Mouse (Mus musculus): ENCODE data around the gene Tgoln1.

Gene Tgoln1

GRCm38 (mm10) chr6:72593011-72593803 lies 23.6 kb downstream of the Tgoln1 start:
- DNase-seq: peak; percentile 99

- no peak for DNase-seq
Measured at GRCm38 (mm10) chr6:72590111-72590510, 26.7 kb downstream of the Tgoln1 start.

- no peak for DNase-seq
Measured at GRCm38 (mm10) chr6:72588307-72588706, 28.5 kb downstream of the Tgoln1 start.

- no peak for DNase-seq
Measured at GRCm38 (mm10) chr6:72586701-72587100, 30.1 kb downstream of the Tgoln1 start.

- DNase-seq: no peak
Measured at GRCm38 (mm10) chr6:72584154-72584553, 32.6 kb downstream of the Tgoln1 start.

GRCm38 (mm10) chr6:72583211-72583839 lies 33.5 kb downstream of the Tgoln1 start:
- DNase-seq: peak; percentile 92

- peak; percentile 98 for DNase-seq
Measured at GRCm38 (mm10) chr6:72581625-72582382, 35.0 kb downstream of the Tgoln1 start.

- no peak for DNase-seq
Measured at GRCm38 (mm10) chr6:72576041-72576440, 40.8 kb downstream of the Tgoln1 start.

GRCm38 (mm10) chr6:72571826-72572225 lies 45.0 kb downstream of the Tgoln1 start:
- DNase-seq: no peak

- DNase-seq: peak; percentile 96
Measured at GRCm38 (mm10) chr6:72570644-72571397, 46.0 kb downstream of the Tgoln1 start.

GRCm38 (mm10) chr6:72568736-72569135 lies 48.1 kb downstream of the Tgoln1 start:
- DNase-seq: peak; percentile 94

GRCm38 (mm10) chr6:72567508-72567907 lies 49.3 kb downstream of the Tgoln1 start:
- DNase-seq: no peak

GRCm38 (mm10) chr6:72566044-72566443 lies 50.8 kb downstream of the Tgoln1 start:
- peak; percentile 98 for DNase-seq

- peak; percentile 89 for DNase-seq
Measured at GRCm38 (mm10) chr6:72565506-72565905, 51.3 kb downstream of the Tgoln1 start.

- DNase-seq: no peak
Measured at GRCm38 (mm10) chr6:72562894-72563293, 53.9 kb downstream of the Tgoln1 start.

GRCm38 (mm10) chr6:72562486-72562885 lies 54.3 kb downstream of the Tgoln1 start:
- no peak for DNase-seq

- DNase-seq: no peak
Measured at GRCm38 (mm10) chr6:72560801-72561200, 56.0 kb downstream of the Tgoln1 start.

All from heart, adult 11 months (tissue).